Mouse (Mus musculus) spleen, adult 2 months (tissue): Measurements from ENCODE around the gene Gm8653.
"Not testable (repeated sequence)": the region's sequence is repeated elsewhere in the genome, so short reads cannot be mapped to it uniquely, and the experiment has no call there.

ENCODE experiments used
- CTCF ChIP-seq: fragments of 200-500 bp; IDR thresholded peaks from 2 replicates; pipeline ENCODE4 v1.5.1; 2011; ENCODE audit warnings: mild to moderate bottlenecking, inconsistent platforms; ENCODE audit not compliant: insufficient read depth, insufficient read length, insufficient replicate concordance; ENCODE audit errors: extremely low read depth
- POLR2A ChIP-seq: fragments of 200-500 bp; IDR thresholded peaks from 2 replicates; pipeline ENCODE4 v1.6.1; 2011; ENCODE audit warnings: low read depth, low read length, inconsistent platforms

- not testable (repeated sequence) for TF ChIP-seq CTCF, POLR2A
These were observed 28.3 kb upstream of the Gm8653 start, which contains the start of gene Gm8453 for GRCm38 (mm10) chr7:22229384-22229783.
